Mouse (Mus musculus): ENCODE results near the gene Igsf10. TPM values are rescaled to one million over a fixed set of nuclear protein-coding genes. Genes with fewer than 3 reads are reported as not detected.

Gene Igsf10
- polyA plus RNA-seq, 2 experiments: 20.5 to 21.2 TPM

- Histone ChIP-seq H3K36me3 (ENCODE audit: control insufficient read depth, insufficient read depth, low read length) (no peaks in the 10 kb centered on the region), H3K9ac (ENCODE audit: low read depth, low read length, severe bottlenecking) (no peak overlapping the region), H3K4me3 (replicated peaks; ENCODE audit: low read length) (no peak overlapping the region), H3K4me2 (replicated peaks; ENCODE audit: low read depth, low read length, severe bottlenecking) (no peak overlapping the region), H3K27me3 (ENCODE audit: control insufficient read depth, insufficient read depth, low read length) (no peaks in the 10 kb centered on the region), H3K4me1 (ENCODE audit: control insufficient read depth, insufficient read depth, low read length) (no peaks in the 10 kb centered on the region), H3K9me3 (ENCODE audit: control insufficient read depth, low read length) (no peaks in the 10 kb centered on the region), H3K27ac (replicated peaks; ENCODE audit: low read depth, low read length) (no peak overlapping the region)
- WGBS: 93% methylated on average over 2 of the region's 2 CpGs
- no peak for DNase-seq (ENCODE audit: low spot score)
- TF ChIP-seq POLR2A (IDR thresholded peaks at IDR 0.05; ENCODE audit: borderline replicate concordance, extremely low read depth, insufficient read depth, insufficient read length): no peak
- no peak for ATAC-seq (ENCODE audit: low FRiP score, low read depth)
Observed at GRCm38 (mm10) chr3:59305518-59305917, 38.7 kb downstream of the Igsf10 start.

- 95% methylated on average over 5 of the region's 5 CpGs for WGBS
- Histone ChIP-seq H3K27ac (replicated peaks; ENCODE audit: low read depth, low read length) (no peak overlapping the region), H3K9me3 (ENCODE audit: control insufficient read depth, low read length) (no peaks in the 10 kb centered on the region), H3K4me3 (replicated peaks; ENCODE audit: low read length) (no peak overlapping the region), H3K36me3 (ENCODE audit: control insufficient read depth, insufficient read depth, low read length) (no peaks in the 10 kb centered on the region), H3K27me3 (ENCODE audit: control insufficient read depth, insufficient read depth, low read length) (no peaks in the 10 kb centered on the region), H3K4me2 (replicated peaks; ENCODE audit: low read depth, low read length, severe bottlenecking) (no peak overlapping the region), H3K4me1 (ENCODE audit: control insufficient read depth, insufficient read depth, low read length) (no peaks in the 10 kb centered on the region), H3K9ac (ENCODE audit: low read depth, low read length, severe bottlenecking) (no peak overlapping the region)
- ATAC-seq (ENCODE audit: low FRiP score, low read depth): no peak
- no peak for DNase-seq (ENCODE audit: low spot score)
- no peak for TF ChIP-seq POLR2A (IDR thresholded peaks at IDR 0.05; ENCODE audit: borderline replicate concordance, extremely low read depth, insufficient read depth, insufficient read length)
Observed at GRCm38 (mm10) chr3:59304944-59305343, 39.2 kb downstream of the Igsf10 start.

GRCm38 (mm10) chr3:59297653-59298052 is 46.5 kb downstream of the Igsf10 start:
- 82% methylated on average over 16 of the region's 16 CpGs for WGBS
- H3K9ac ChIP-seq (ENCODE audit: low read depth, low read length, severe bottlenecking): no peak overlapping the region
- DNase-seq (ENCODE audit: low spot score) (no peak), ATAC-seq (ENCODE audit: low FRiP score, low read depth) (no peak)
- no peak overlapping the region for H3K4me2 ChIP-seq (replicated peaks; ENCODE audit: low read depth, low read length, severe bottlenecking)
- H3K36me3 ChIP-seq (ENCODE audit: control insufficient read depth, insufficient read depth, low read length): no peaks in the 10 kb centered on the region
- TF ChIP-seq POLR2A (IDR thresholded peaks at IDR 0.05; ENCODE audit: borderline replicate concordance, extremely low read depth, insufficient read depth, insufficient read length): no peak
- H3K9me3 ChIP-seq (ENCODE audit: control insufficient read depth, low read length): no peaks in the 10 kb centered on the region
- no peaks in the 10 kb centered on the region for H3K27me3 ChIP-seq (ENCODE audit: control insufficient read depth, insufficient read depth, low read length)
- no peak overlapping the region for H3K4me3 ChIP-seq (replicated peaks; ENCODE audit: low read length)
- no peaks in the 10 kb centered on the region; the same call in 1 of the 2 replicates for H3K4me1 ChIP-seq (ENCODE audit: control insufficient read depth, insufficient read depth, low read length)
- no peak overlapping the region for H3K27ac ChIP-seq (replicated peaks; ENCODE audit: low read depth, low read length)

- no peak overlapping the region for H3K9ac ChIP-seq (ENCODE audit: low read depth, low read length, severe bottlenecking)
- H3K4me1 ChIP-seq (ENCODE audit: control insufficient read depth, insufficient read depth, low read length): no peaks in the 10 kb centered on the region; the same call in 1 of the 2 replicates
- no peaks in the 10 kb centered on the region for H3K27me3 ChIP-seq (ENCODE audit: control insufficient read depth, insufficient read depth, low read length)
- TF ChIP-seq POLR2A (IDR thresholded peaks at IDR 0.05; ENCODE audit: borderline replicate concordance, extremely low read depth, insufficient read depth, insufficient read length): no peak
- 82% methylated on average over 5 of the region's 5 CpGs for WGBS
- 0 out of 2 replicates have a peak overlapping the region, but pooled peaks have one; percentile 61 for H3K27ac ChIP-seq (replicated peaks; ENCODE audit: low read depth, low read length)
- no peaks in the 10 kb centered on the region for H3K36me3 ChIP-seq (ENCODE audit: control insufficient read depth, insufficient read depth, low read length)
- H3K9me3 ChIP-seq (ENCODE audit: control insufficient read depth, low read length): no peaks in the 10 kb centered on the region
- ATAC-seq (ENCODE audit: low FRiP score, low read depth): no peak
- no peak overlapping the region for H3K4me3 ChIP-seq (replicated peaks; ENCODE audit: low read length)
- H3K4me2 ChIP-seq (replicated peaks; ENCODE audit: low read depth, low read length, severe bottlenecking): no peak overlapping the region
- DNase-seq (ENCODE audit: low spot score): no peak
Observed at GRCm38 (mm10) chr3:59296563-59297130, 47.5 kb downstream of the Igsf10 start.

- Histone ChIP-seq H3K4me2 (replicated peaks; ENCODE audit: low read depth, low read length, severe bottlenecking) (no peak overlapping the region), H3K9ac (ENCODE audit: low read depth, low read length, severe bottlenecking) (no peak overlapping the region), H3K4me1 (ENCODE audit: control insufficient read depth, insufficient read depth, low read length) (no peaks in the 10 kb centered on the region; the same call in 1 of the 2 replicates), H3K4me3 (replicated peaks; ENCODE audit: low read length) (no peak overlapping the region), H3K27ac (replicated peaks; ENCODE audit: low read depth, low read length) (peak overlapping the region; percentile 61; the same call in 1 of the 2 replicates), H3K27me3 (ENCODE audit: control insufficient read depth, insufficient read depth, low read length) (no peaks in the 10 kb centered on the region), H3K36me3 (ENCODE audit: control insufficient read depth, insufficient read depth, low read length) (no peaks in the 10 kb centered on the region), H3K9me3 (ENCODE audit: control insufficient read depth, low read length) (no peaks in the 10 kb centered on the region)
- 48% methylated on average over 16 of the region's 16 CpGs for WGBS
- no peak for TF ChIP-seq POLR2A (IDR thresholded peaks at IDR 0.05; ENCODE audit: borderline replicate concordance, extremely low read depth, insufficient read depth, insufficient read length)
- ATAC-seq (ENCODE audit: low FRiP score, low read depth) (peak; percentile 41; the same call in 1 of the 2 replicates), DNase-seq (ENCODE audit: low spot score) (peak; percentile 40)
Observed at GRCm38 (mm10) chr3:59295699-59296562, 48.3 kb downstream of the Igsf10 start.

All from limb, embryonic 14.5 days (tissue).